Mouse (Mus musculus) adrenal gland, postnatal 4 days (tissue): ENCODE data around the gene Ap2a2. TPM values are rescaled to one million over a fixed set of nuclear protein-coding genes. Genes with fewer than 3 reads are reported as not detected.
"Not testable (repeated sequence)": the region's sequence is repeated elsewhere in the genome, so short reads cannot be mapped to it uniquely, and the experiment has no call there.

Experiments
- DNase-seq, 2 experiments: peaks; one replicate each; pipeline ENCODE4 v3.0.0; 2021 to 2022; ENCODE audit warnings: low spot score in 2 of 2, mixed read lengths in 2 of 2
- microRNA-seq: library from miRNA; unstranded; fragments of <30 nt; microRNA quantifications from one replicate; pipeline ENCODE4 v1.2.0, GENCODE M21; 2021
- total RNA-seq, 2 experiments: library from RNA; stranded (reverse); gene quantifications; 2 replicates each; pipeline ENCODE4 v1.2.3; 2021

Gene Ap2a2
- total RNA-seq, 2 experiments from 2014 or later: 75.6 to 81.5 TPM

GRCm38 (mm10) chr7:141647815-141648214, 85.8 kb downstream of the Ap2a2 start:
- DNase-seq: no peak

GRCm38 (mm10) chr7:141652191-141652590, 90.2 kb downstream of the Ap2a2 start:
- no peak for DNase-seq

GRCm38 (mm10) chr7:141660346-141660745, 98.4 kb downstream of the Ap2a2 start:
- no peak for DNase-seq

GRCm38 (mm10) chr7:141661481-141661880, 99.5 kb downstream of the Ap2a2 start:
- DNase-seq: no peak

- DNase-seq: no peak
These were observed 100.2 kb downstream of the Ap2a2 start for GRCm38 (mm10) chr7:141662223-141662622.

GRCm38 (mm10) chr7:141666190-141666589, 104.2 kb downstream of the Ap2a2 start:
- DNase-seq: no peak

- not testable (repeated sequence) for DNase-seq
These were observed 107.1 kb downstream of the Ap2a2 start for GRCm38 (mm10) chr7:141669097-141669496.

GRCm38 (mm10) chr7:141670999-141671398, 109.0 kb downstream of the Ap2a2 start:
- DNase-seq: no peak

- DNase-seq: no peak
These were observed 109.8 kb downstream of the Ap2a2 start for GRCm38 (mm10) chr7:141671626-141672291.

GRCm38 (mm10) chr7:141678922-141679321, 116.9 kb downstream of the Ap2a2 start:
- DNase-seq: no peak

Small RNA genes lying within 50 kb of the gene (microRNA-seq; reads per million reads assigned to microRNA genes)
- gene Mir7063: 1.1 reads per million

Other genes with a start within 250 kb of the Ap2a2 start
- gene Deaf1, start 234.5 kb upstream of the Ap2a2 start, total RNA-seq: 10 to 100 TPM; 74.1 to 78.8 TPM
- gene Tmem80, start 234.4 kb upstream of the Ap2a2 start, total RNA-seq: 10 to 100 TPM; 34.8 to 36.6 TPM
- gene Eps8l2, start 223.3 kb upstream of the Ap2a2 start, total RNA-seq: 10 to 100 TPM in 1 of 2 experiments, 1 to 10 TPM in 1; 3.1 to 15.7 TPM
- gene Taldo1, start 170.0 kb upstream of the Ap2a2 start, total RNA-seq: 100 to 1,000 TPM; 251 to 277 TPM
- gene Gatd1, start 148.0 kb upstream of the Ap2a2 start, total RNA-seq: 10 to 100 TPM; 44.9 to 50.6 TPM
- gene Cend1, start 132.7 kb upstream of the Ap2a2 start, total RNA-seq: 1 to 10 TPM; 2.7 to 4.8 TPM
- gene Slc25a22, start 124.3 kb upstream of the Ap2a2 start, total RNA-seq: 10 to 100 TPM; 46.9 to 60.3 TPM
- gene Pidd1, start 118.1 kb upstream of the Ap2a2 start, total RNA-seq: 10 to 100 TPM in 1 of 2 experiments, 1 to 10 TPM in 1; 8.4 to 12.6 TPM
- 1,000 to 10,000 TPM; 1,329 to 1,362 TPM for gene Rplp2, start 114.8 kb upstream of the Ap2a2 start, total RNA-seq
- 100 to 1,000 TPM; 173 to 205 TPM for gene Pnpla2, start 107.0 kb upstream of the Ap2a2 start, total RNA-seq
- 10 to 100 TPM; 13.1 to 14.2 TPM for gene Cracr2b, start 101.1 kb upstream of the Ap2a2 start, total RNA-seq
- 100 to 1,000 TPM; 209 to 215 TPM for gene Cd151, start 94.8 kb upstream of the Ap2a2 start, total RNA-seq
- gene Polr2l, start 87.0 kb upstream of the Ap2a2 start, total RNA-seq: 10 to 100 TPM; 57.7 to 61.2 TPM
- gene Tspan4, start 86.9 kb upstream of the Ap2a2 start, total RNA-seq: 10 to 100 TPM; 77.9 to 79.6 TPM
- 10 to 100 TPM; 42.4 to 49.2 TPM for gene Chid1, start 22.3 kb upstream of the Ap2a2 start, total RNA-seq
- gene Muc6, start 93.1 kb downstream of the Ap2a2 start, total RNA-seq: under 1 TPM; 0.08 to 0.14 TPM
- gene Muc2, start 128.2 kb downstream of the Ap2a2 start, total RNA-seq: 1 to 10 TPM in 1 of 2 experiments, under 1 TPM in 1; 0.45 to 1.1 TPM
- gene Muc5ac, start 226.8 kb downstream of the Ap2a2 start, total RNA-seq: not detected